Mouse (Mus musculus) embryonic facial prominence, embryonic 12.5 days (tissue): ENCODE measurements around the gene Cacna2d1. TPM values are rescaled to one million over a fixed set of nuclear protein-coding genes. Genes with fewer than 3 reads are reported as not detected.

ENCODE experiments used
- ATAC-seq: fragments of 200-750 bp; cut with Nextera tagmentation; 2 replicates; pipeline ENCODE4 v1.8.0; 2017; ENCODE audit not compliant: insufficient number of reproducible peaks, insufficient read depth, low FRiP score, low TSS enrichment
- H3K27ac ChIP-seq: fragments of 300-500 bp; sonication (generic); 2 replicates; pipeline ENCODE4 v1.5.1; 2016; ENCODE audit warnings: mild to moderate bottlenecking
- H3K27me3 ChIP-seq: fragments of 300-500 bp; sonication (generic); 2 replicates; pipeline ENCODE4 v1.6.1; 2016; ENCODE audit warnings: mild to moderate bottlenecking, moderate library complexity
- H3K36me3 ChIP-seq: fragments of 300-500 bp; sonication (generic); 2 replicates; pipeline ENCODE4 v1.6.1; 2016; ENCODE audit warnings: mild to moderate bottlenecking
- H3K4me1 ChIP-seq: fragments of 300-500 bp; sonication (generic); 2 replicates; pipeline ENCODE4 v1.6.1; 2016
- H3K4me2 ChIP-seq: fragments of 300-500 bp; sonication (generic); replicated peaks from 2 replicates; pipeline ENCODE4 v1.6.1; 2016; ENCODE audit warnings: mild to moderate bottlenecking, moderate library complexity
- H3K4me3 ChIP-seq: fragments of 300-500 bp; sonication (generic); 2 replicates; pipeline ENCODE4 v1.5.1; 2016; ENCODE audit warnings: mild to moderate bottlenecking
- H3K9ac ChIP-seq: fragments of 300-500 bp; sonication (generic); 2 replicates; pipeline ENCODE4 v1.6.1; 2016; ENCODE audit warnings: mild to moderate bottlenecking, moderate library complexity
- H3K9me3 ChIP-seq: fragments of 300-500 bp; sonication (generic); 2 replicates; pipeline ENCODE4 v1.6.1; 2016; ENCODE audit warnings: mild to moderate bottlenecking, moderate library complexity
- WGBS: fragments of 180-500 bp; shearing (Covaris S2); methylation state at CpG from one replicate; pipeline ENCODE4 v1.1.7; 2016; 5-methylcytosine and 5-hydroxymethylcytosine counted together
- polyA plus RNA-seq: library from polyadenylated mRNA; unstranded; fragments of >200 nt; fragmentation: Nextera tagmentation; extraction: Ambion mirVana; gene quantifications from 2 replicates; pipeline ENCODE4 v1.2.1, GENCODE M21; 2016

The Cacna2d1 gene
- polyA plus RNA-seq, 1 experiment from 2014 or later = 21.8 TPM

DNA sequence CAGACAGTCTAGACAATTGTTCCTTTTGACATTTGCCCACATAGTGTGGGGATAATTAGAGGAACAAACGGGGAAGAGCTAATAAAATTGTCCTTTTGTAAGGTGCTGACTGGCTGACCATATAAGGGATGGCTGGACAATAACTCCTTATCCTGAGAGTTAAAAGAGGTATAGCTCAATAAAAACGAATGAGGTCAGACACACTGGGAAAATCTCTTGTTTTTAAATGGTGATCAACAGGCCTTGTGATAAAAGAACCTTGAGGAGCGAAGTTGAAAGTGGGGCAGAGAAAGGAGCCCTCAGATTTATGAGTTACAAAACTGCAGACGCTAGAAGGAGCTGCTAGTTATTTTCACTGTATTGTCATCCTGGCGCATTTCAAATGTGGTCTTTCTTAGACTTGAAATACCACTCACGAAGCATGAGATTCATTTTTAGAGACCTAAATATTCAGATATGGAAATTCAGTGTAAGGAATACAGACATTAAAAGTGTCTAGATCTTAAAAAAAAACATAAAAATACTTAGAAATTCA, 6.8 kb downstream of the Cacna2d1 start:
- Histone ChIP-seq H3K27me3 (no peaks in the 10 kb centered on the region), H3K9ac (no peak overlapping the region), H3K4me1 (0 out of 2 replicates have a peak, but pooled peaks cover 2% of the 10 kb centered on the region), H3K4me2 (no peak overlapping the region), H3K27ac (no peak overlapping the region), H3K9me3 (no peaks in the 10 kb centered on the region), H3K36me3 (no peaks in the 10 kb centered on the region), H3K4me3 (no peak overlapping the region)
- 60% methylated on average over 6 of the region's 6 CpGs for WGBS
- no peak for ATAC-seq

DNA sequence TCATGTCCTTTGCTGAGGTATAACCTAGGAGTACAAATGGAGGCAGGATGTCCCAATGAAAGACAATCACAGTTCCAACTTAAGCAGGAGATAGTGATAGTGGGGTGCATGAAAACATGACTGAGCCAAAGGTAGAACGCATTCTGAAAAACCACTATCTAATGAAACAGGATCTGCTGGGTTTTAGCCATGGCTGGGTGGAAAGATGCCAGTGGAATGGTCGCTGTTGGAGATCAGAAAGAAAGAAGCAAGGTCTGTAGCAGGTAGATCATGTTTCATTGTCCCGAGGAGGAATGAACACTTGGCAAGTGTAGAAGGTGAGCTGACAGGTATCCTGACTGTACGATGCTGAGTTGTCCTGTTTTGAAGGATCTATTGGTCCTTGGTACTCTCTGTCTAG, 7.6 kb downstream of the Cacna2d1 start:
- no peaks in the 10 kb centered on the region for H3K36me3 ChIP-seq
- no peak overlapping the region for H3K27ac ChIP-seq
- no peak overlapping the region for H3K9ac ChIP-seq
- 65% methylated on average over 4 of the region's 4 CpGs for WGBS
- H3K9me3 ChIP-seq = no peaks in the 10 kb centered on the region
- no peak overlapping the region for H3K4me2 ChIP-seq
- no peak for ATAC-seq
- H3K4me3 ChIP-seq = no peak overlapping the region
- H3K27me3 ChIP-seq = no peaks in the 10 kb centered on the region
- 0 out of 2 replicates have a peak, but pooled peaks cover 2% of the 10 kb centered on the region for H3K4me1 ChIP-seq

DNA sequence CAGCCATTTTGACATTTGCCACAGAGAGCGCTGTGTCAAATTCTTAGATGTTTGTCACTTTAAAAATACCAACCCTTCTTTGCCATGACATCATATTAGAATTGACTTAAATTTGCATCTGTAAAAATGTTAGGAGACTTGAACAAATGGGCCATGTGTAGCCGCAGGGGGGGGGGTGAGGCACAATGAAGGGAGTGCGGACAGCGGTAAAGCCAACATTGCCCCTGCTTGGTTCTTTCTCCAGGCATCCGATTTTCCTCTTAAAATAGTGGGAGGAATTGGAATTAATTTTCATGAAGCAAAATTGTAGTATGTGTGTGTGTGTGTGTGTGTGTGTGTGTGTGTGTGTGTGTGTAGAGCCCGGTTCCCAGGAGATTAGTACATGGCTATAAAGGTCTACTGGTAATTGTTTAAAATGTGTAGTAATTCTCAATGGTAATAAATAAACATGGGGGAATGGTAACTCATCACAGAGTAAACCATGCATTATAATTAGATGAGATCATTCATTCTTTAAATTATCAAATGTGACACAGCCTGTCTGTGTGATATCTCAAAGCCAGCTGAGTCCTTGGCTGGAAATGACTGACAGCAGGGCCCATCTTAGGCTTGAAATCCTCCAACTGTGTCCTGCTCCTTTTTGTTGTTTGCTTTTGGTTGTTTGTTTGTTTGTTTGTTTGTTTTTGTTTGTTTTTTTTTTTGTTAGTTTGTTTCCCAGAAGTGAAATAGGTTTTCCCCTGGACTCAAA, 14.0 kb downstream of the Cacna2d1 start:
- no peaks in the 10 kb centered on the region for H3K36me3 ChIP-seq
- no peaks in the 10 kb centered on the region for H3K4me1 ChIP-seq
- H3K4me2 ChIP-seq = no peak overlapping the region
- H3K9ac ChIP-seq = no peak overlapping the region
- WGBS = 88% methylated on average over 6 of the region's 6 CpGs
- H3K27me3 ChIP-seq = no peaks in the 10 kb centered on the region
- H3K4me3 ChIP-seq = no peak overlapping the region
- no peak for ATAC-seq
- no peaks in the 10 kb centered on the region for H3K9me3 ChIP-seq
- H3K27ac ChIP-seq = no peak overlapping the region

DNA sequence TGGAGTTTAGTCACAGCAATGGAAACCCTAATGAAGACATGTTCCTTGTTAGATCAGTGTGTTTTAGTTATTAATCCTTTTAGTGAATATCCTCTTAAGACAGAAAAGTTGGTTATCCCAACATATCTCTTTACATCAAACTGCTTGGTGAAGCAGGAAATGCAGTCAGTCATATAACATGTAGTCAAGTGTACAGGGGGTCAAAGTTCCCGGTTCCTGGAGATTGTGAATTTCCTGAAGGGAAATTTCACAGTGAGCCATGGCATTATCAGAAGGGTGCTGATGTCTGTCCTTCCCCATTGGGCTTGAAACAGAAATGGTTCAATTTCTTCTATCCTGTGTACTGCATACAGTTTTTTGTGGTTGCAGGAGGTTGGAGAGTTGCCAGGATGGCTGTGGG, 25.3 kb downstream of the Cacna2d1 start:
- Histone ChIP-seq H3K4me2 (no peak overlapping the region), H3K27ac (no peak overlapping the region), H3K4me3 (no peak overlapping the region), H3K27me3 (no peaks in the 10 kb centered on the region), H3K4me1 (peaks cover 5% of the 10 kb centered on the region; the same call in 1 of the 2 replicates), H3K9me3 (no peaks in the 10 kb centered on the region), H3K9ac (no peak overlapping the region), H3K36me3 (no peaks in the 10 kb centered on the region)
- no peak for ATAC-seq
- 64% methylated on average over 1 of the region's 1 CpGs for WGBS

DNA sequence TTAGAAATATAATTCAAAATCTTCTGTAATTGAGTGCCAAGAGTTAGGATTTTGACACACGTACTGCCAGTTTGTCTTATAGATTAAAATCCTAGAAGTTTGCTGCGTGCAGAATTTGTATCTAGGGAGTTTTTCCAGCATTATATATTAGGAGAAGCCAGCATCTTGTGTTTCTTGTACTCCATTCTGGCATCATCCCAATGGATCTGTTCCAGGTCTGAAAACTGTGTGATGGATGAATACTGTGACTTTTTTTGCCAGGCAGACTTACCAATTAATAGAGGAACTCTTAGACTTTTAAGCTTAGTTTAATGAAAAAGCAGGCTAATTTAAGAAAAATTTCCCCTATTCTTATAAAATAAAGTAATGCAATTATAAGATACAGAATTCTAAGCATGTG, 27.4 kb downstream of the Cacna2d1 start:
- H3K4me3 ChIP-seq = no peak overlapping the region
- no peak for ATAC-seq
- H3K4me2 ChIP-seq = no peak overlapping the region
- peaks cover 5% of the 10 kb centered on the region; the same call in 1 of the 2 replicates for H3K4me1 ChIP-seq
- no peaks in the 10 kb centered on the region for H3K27me3 ChIP-seq
- H3K9me3 ChIP-seq = no peaks in the 10 kb centered on the region
- H3K27ac ChIP-seq = no peak overlapping the region
- WGBS = 89% methylated on average over 2 of the region's 2 CpGs
- no peaks in the 10 kb centered on the region for H3K36me3 ChIP-seq
- no peak overlapping the region for H3K9ac ChIP-seq

DNA sequence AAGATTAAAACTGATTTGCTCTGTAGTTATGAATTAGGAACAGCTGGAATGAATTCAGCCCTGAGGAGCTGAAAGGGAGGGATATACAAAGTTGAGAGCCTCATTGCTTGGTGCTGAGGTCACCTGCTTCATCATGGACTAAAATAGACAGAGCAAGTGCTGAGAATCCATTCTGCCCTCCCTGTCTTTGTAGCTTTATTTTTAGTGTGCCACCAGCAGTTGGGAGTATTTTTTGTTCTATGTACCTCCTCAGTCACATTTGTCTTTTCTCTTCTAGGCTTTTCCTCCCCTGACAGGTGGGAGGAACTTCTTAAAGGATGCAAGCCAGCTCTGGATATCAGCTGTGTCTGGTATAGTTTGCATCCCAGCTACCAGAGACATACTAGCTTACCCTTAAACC, 32.4 kb downstream of the Cacna2d1 start:
- H3K4me1 ChIP-seq = no peaks in the 10 kb centered on the region
- no peaks in the 10 kb centered on the region for H3K9me3 ChIP-seq
- ATAC-seq = no peak
- no peak overlapping the region for H3K4me2 ChIP-seq
- no peak overlapping the region for H3K4me3 ChIP-seq
- H3K27ac ChIP-seq = no peak overlapping the region
- H3K27me3 ChIP-seq = no peaks in the 10 kb centered on the region
- no peaks in the 10 kb centered on the region for H3K36me3 ChIP-seq
- H3K9ac ChIP-seq = no peak overlapping the region

DNA sequence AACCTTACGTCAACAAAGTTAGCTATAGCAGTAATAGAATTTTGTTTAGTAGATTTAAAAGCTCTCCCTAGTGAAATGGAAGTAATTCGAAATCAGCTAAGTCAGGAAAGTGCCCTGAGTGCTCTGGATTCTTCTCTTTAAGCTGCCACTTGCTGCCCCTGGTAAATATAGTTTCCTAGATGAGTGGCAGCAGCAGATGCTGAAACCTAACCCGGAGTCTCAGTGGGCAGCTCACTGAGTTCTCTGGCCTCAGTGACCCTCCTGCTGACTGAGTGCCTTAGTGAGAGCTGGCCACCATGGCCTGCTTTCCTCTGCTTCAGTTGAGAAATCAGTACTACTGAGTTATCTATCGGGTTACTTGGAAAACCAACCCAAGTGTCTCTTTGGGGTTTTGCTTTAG, 37.3 kb downstream of the Cacna2d1 start:
- Histone ChIP-seq H3K4me3 (no peak overlapping the region), H3K27me3 (no peaks in the 10 kb centered on the region), H3K27ac (no peak overlapping the region), H3K4me1 (no peaks in the 10 kb centered on the region), H3K4me2 (no peak overlapping the region), H3K36me3 (no peaks in the 10 kb centered on the region), H3K9ac (no peak overlapping the region), H3K9me3 (no peaks in the 10 kb centered on the region)
- no peak for ATAC-seq
- 60% methylated on average over 4 of the region's 4 CpGs for WGBS

DNA sequence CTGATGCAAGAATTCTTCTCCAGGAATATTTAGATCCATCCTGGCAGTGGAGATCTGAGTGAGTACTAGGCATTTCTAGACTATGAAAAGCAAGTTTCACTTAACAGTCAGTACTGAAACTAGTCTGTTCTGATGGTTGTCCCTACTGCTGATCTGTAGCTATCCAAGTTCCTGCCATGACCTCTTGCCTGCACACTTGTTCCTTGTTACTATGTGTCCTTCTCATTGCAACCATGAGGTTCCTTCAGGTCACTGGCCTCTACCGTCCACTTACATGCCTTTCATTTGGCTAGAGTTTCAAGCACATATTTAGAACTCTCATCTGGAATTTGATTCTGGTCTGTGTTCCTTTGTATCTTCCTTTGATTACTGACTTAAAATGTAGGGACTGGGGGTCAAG, 37.9 kb downstream of the Cacna2d1 start:
- no peak overlapping the region for H3K9ac ChIP-seq
- WGBS = 53% methylated on average over 1 of the region's 1 CpGs
- H3K27me3 ChIP-seq = no peaks in the 10 kb centered on the region
- no peak for ATAC-seq
- H3K36me3 ChIP-seq = no peaks in the 10 kb centered on the region
- H3K4me3 ChIP-seq = no peak overlapping the region
- H3K4me1 ChIP-seq = no peaks in the 10 kb centered on the region
- no peak overlapping the region for H3K27ac ChIP-seq
- no peaks in the 10 kb centered on the region for H3K9me3 ChIP-seq
- no peak overlapping the region for H3K4me2 ChIP-seq

DNA sequence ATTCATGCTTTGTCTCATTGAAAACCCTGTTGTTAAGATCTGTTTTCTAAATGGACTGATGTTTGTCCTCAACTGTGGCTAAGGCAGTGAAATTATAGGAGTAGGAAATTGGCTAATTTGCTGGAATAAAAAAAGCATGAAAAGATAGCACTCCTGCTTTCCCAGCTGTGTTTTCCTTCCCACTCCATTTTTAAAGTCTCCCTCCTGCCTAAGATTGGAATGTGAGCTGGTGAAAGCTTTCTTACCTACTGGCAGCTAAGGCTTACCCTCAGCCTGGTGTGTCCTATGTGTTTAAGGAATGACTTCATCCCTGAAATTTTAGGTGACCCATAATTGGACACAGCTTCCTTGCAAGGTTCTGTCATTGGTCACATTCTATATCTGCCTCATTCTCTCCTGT, 40.2 kb downstream of the Cacna2d1 start:
- no peak overlapping the region for H3K27ac ChIP-seq
- H3K9me3 ChIP-seq = no peaks in the 10 kb centered on the region
- no peak overlapping the region for H3K4me3 ChIP-seq
- no peak overlapping the region for H3K9ac ChIP-seq
- no peak overlapping the region for H3K4me2 ChIP-seq
- no peak for ATAC-seq
- peaks cover 4% of the 10 kb centered on the region; the same call in 1 of the 2 replicates for H3K4me1 ChIP-seq
- H3K27me3 ChIP-seq = no peaks in the 10 kb centered on the region
- H3K36me3 ChIP-seq = no peaks in the 10 kb centered on the region

DNA sequence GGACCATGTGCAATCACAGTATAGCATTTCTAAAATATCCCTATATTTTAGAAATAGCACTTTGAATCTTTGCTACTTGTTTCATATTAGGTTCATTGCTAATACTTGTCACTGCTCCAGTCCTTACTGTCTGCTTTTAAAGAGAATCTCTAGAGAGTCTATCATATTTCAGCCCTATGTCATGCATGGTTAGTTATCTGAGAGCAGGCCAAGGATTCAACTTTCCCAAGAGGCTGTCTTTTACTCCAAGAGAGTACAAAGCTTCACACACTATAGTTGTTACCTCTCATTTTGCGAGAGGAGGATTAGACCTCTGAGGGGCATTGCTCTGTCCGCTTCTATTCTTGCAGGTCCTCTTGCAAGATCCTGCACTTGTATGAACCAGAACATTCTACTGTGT, 44.7 kb downstream of the Cacna2d1 start:
- ATAC-seq = no peak
- Histone ChIP-seq H3K4me3 (no peak overlapping the region), H3K27me3 (no peaks in the 10 kb centered on the region), H3K9ac (no peak overlapping the region), H3K4me1 (peaks cover 14% of the 10 kb centered on the region; the same call in 1 of the 2 replicates), H3K4me2 (no peak overlapping the region), H3K9me3 (no peaks in the 10 kb centered on the region), H3K27ac (no peak overlapping the region), H3K36me3 (no peaks in the 10 kb centered on the region)
- WGBS = 68% methylated on average over 2 of the region's 2 CpGs

DNA sequence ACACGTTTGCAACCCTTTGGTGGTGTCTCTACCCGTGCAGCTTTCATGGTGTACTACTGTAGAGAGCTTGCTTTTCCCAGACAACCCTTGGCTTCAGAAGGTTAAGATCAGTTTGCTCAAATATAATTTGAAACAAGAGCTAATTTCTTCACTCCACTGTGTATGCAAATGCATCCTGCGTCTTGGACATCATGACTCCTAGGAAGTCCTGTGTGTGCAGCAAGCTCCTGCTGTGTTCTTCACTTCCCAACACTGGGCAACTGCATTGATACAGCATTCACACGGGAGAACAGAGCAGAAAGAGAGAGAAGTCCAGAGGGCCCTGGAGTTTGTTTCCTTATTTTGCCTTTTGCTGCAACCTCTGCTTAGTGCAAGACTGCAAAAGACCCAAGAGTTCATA, 48.1 kb downstream of the Cacna2d1 start:
- Histone ChIP-seq H3K4me2 (no peak overlapping the region), H3K27ac (no peak overlapping the region), H3K9me3 (no peaks in the 10 kb centered on the region), H3K9ac (no peak overlapping the region), H3K36me3 (no peaks in the 10 kb centered on the region), H3K27me3 (no peaks in the 10 kb centered on the region), H3K4me1 (peaks cover 14% of the 10 kb centered on the region; the same call in 1 of the 2 replicates), H3K4me3 (no peak overlapping the region)
- ATAC-seq = no peak
- 43% methylated on average over 4 of the region's 4 CpGs for WGBS

DNA sequence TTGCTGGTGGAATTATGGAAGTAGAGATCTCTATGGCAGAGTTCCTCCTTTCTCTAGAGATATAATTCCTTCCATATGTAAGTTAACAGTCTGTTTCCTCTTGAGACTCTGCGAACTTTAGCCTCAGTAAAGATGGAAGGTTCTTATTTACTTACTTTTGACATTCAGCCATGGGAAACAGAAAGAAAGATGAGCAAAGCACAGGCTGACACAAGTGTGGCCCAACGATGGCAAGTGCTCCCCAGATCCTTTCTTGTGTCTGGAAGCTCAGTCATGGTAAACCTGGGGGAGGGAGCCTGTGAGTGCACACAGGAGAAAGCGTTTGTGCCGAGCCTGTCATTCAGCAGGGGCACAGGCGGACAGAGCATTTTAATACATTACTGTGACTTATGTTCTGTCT, 48.9 kb downstream of the Cacna2d1 start:
- Histone ChIP-seq H3K27ac (peak overlapping the region; percentile 69; the same call in 1 of the 2 replicates), H3K4me2 (peak overlapping the region; percentile 21; the same call in 1 of the 2 replicates), H3K9me3 (no peaks in the 10 kb centered on the region), H3K27me3 (no peaks in the 10 kb centered on the region), H3K4me1 (peaks cover 14% of the 10 kb centered on the region; the same call in 1 of the 2 replicates), H3K36me3 (no peaks in the 10 kb centered on the region), H3K4me3 (no peak overlapping the region), H3K9ac (no peak overlapping the region)
- no peak for ATAC-seq
- 6% methylated on average over 5 of the region's 5 CpGs for WGBS
